Mouse (Mus musculus) midbrain, postnatal 0 days (tissue): ENCODE measurements around the gene Aldh3a1. TPM values are rescaled to one million over a fixed set of nuclear protein-coding genes. Genes with fewer than 3 reads are reported as not detected.
A peak's percentile ranks its signal among the peaks of the same experiment; 100 is the strongest.

Experiments
- ATAC-seq: fragments of 200-750 bp; cut with Nextera tagmentation; 2 replicates; pipeline ENCODE4 v1.8.0; 2017; ENCODE audit warnings: moderate number of reproducible peaks, mild to moderate bottlenecking, moderate TSS enrichment, moderate library complexity; ENCODE audit not compliant: low FRiP score
- DNase-seq: peaks from one replicate; pipeline ENCODE4 v3.0.0-alpha.2; 2015; ENCODE audit warnings: low spot score
- H3K27ac ChIP-seq: fragments of 300-500 bp; sonication (generic); 2 replicates; pipeline ENCODE4 v1.5.1; 2014; ENCODE audit warnings: low read depth, mild to moderate bottlenecking, low read length, mixed read lengths
- H3K27me3 ChIP-seq: fragments of 300-500 bp; sonication (generic); 2 replicates; pipeline ENCODE4 v1.6.1; 2014; ENCODE audit warnings: low read length, control low read depth, mixed read lengths; ENCODE audit not compliant: insufficient read depth
- H3K36me3 ChIP-seq: fragments of 300-500 bp; sonication (generic); 2 replicates; pipeline ENCODE4 v1.6.1; 2014; ENCODE audit warnings: low read length, control low read depth, mixed read lengths; ENCODE audit not compliant: insufficient read depth
- H3K4me1 ChIP-seq: fragments of 300-500 bp; sonication (generic); 2 replicates; pipeline ENCODE4 v1.6.1; 2014; ENCODE audit warnings: mild to moderate bottlenecking, control low read depth, antibody characterized with exemption, low read length, mixed read lengths; ENCODE audit not compliant: insufficient read depth
- H3K4me2 ChIP-seq: fragments of 300-500 bp; sonication (generic); 2 replicates; pipeline ENCODE4 v1.6.1; 2014; ENCODE audit warnings: low read depth, mild to moderate bottlenecking, low read length, mixed read lengths; ENCODE audit not compliant: poor library complexity, severe bottlenecking
- H3K4me3 ChIP-seq: fragments of 300-500 bp; sonication (generic); 2 replicates; pipeline ENCODE4 v1.5.1; 2014; ENCODE audit warnings: low read depth, mild to moderate bottlenecking, low read length, moderate library complexity
- H3K9ac ChIP-seq: fragments of 300-500 bp; sonication (generic); replicated peaks from 2 replicates; pipeline ENCODE4 v1.6.1; 2014; ENCODE audit warnings: mild to moderate bottlenecking, low read length, moderate library complexity, mixed read lengths; ENCODE audit not compliant: poor library complexity, severe bottlenecking
- H3K9me3 ChIP-seq: fragments of 300-500 bp; sonication (generic); 2 replicates; pipeline ENCODE4 v1.6.1; 2016; ENCODE audit warnings: low read length, control low read depth
- CTCF ChIP-seq: IDR thresholded peaks from 2 replicates; pipeline ENCODE4 v1.5.1; 2016; ENCODE audit warnings: antibody characterized with exemption, mild to moderate bottlenecking
- WGBS: fragments of 180-500 bp; shearing (Covaris S2); extraction: QIAGEN DNeasy Blood & Tissue Kit; methylation state at CpG from one replicate; pipeline ENCODE4 v1.1.7; 2014; 5-methylcytosine and 5-hydroxymethylcytosine counted together
- polyA plus RNA-seq: library from polyadenylated mRNA; unstranded; fragments of >200 nt; fragmentation: Nextera tagmentation; extraction: Ambion mirVana; gene quantifications from 2 replicates; pipeline ENCODE4 v1.2.1, GENCODE M21; 2015
- total RNA-seq: library from RNA; depleted of rRNA; stranded (reverse); fragments of >200 nt; gene quantifications from 2 replicates; pipeline ENCODE4 v1.2.3, GENCODE M21; 2014

Aldh3a1 gene
- total and polyA plus RNA-seq, 2 experiments from 2014 or later, result 0.11 to 0.83 TPM

DNA sequence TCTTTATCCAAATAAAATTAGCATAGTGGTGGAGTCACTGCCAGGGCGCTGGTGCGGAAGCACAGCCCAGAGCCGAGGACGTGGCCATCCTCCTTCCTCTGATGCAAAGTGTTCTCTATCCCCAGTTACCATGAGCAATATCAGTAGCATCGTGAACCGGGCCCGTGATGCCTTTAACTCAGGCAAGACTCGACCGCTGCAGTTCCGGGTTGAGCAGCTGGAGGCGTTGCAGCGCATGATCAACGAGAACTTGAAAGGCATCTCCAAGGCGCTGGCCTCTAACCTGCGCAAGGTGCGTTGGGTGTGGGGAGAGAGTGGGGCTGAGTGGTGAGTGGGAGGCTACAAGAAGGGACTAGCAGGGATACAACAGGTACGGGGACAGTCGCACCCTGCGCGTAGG is 4.8 kb downstream of the Aldh3a1 start:
- H3K4me3 ChIP-seq, result no peak overlapping the region
- no peak overlapping the region for H3K9ac ChIP-seq
- 0 out of 2 replicates have a peak, but pooled peaks cover 3% of the 10 kb centered on the region for H3K4me1 ChIP-seq
- H3K27me3 ChIP-seq, result 0 out of 2 replicates have a peak, but pooled peaks cover 3% of the 10 kb centered on the region
- ATAC-seq, result no peak
- H3K27ac ChIP-seq, result no peak overlapping the region
- H3K4me2 ChIP-seq, result no peak overlapping the region
- no peaks in the 10 kb centered on the region for H3K9me3 ChIP-seq
- H3K36me3 ChIP-seq, result no peaks in the 10 kb centered on the region
- WGBS, result 44% methylated on average over 20 of the region's 20 CpGs
- no peak for DNase-seq
- TF ChIP-seq CTCF, result no peak

- H3K4me1 ChIP-seq, result no peaks in the 10 kb centered on the region
- no peak for TF ChIP-seq CTCF
- H3K36me3 ChIP-seq, result no peaks in the 10 kb centered on the region
- no peak overlapping the region for H3K27ac ChIP-seq
- ATAC-seq, result no peak
- no peaks in the 10 kb centered on the region for H3K9me3 ChIP-seq
- 0 out of 2 replicates have a peak, but pooled peaks cover 3% of the 10 kb centered on the region for H3K27me3 ChIP-seq
- H3K9ac ChIP-seq, result no peak overlapping the region
- no peak overlapping the region for H3K4me2 ChIP-seq
- no peak overlapping the region for H3K4me3 ChIP-seq
- WGBS, result 87% methylated on average over 3 of the region's 3 CpGs
- DNase-seq, result no peak
Measured at GRCm38 (mm10) chr11:61215936-61216335, 8.6 kb downstream of the Aldh3a1 start.

GRCm38 (mm10) chr11:61220156-61220881 is 13.0 kb downstream of the Aldh3a1 start:
- H3K4me3 ChIP-seq, result no peak overlapping the region
- 74% methylated on average over 9 of the region's 9 CpGs for WGBS
- no peak overlapping the region for H3K4me2 ChIP-seq
- H3K9me3 ChIP-seq, result no peaks in the 10 kb centered on the region
- H3K27me3 ChIP-seq, result no peaks in the 10 kb centered on the region
- H3K9ac ChIP-seq, result no peak overlapping the region
- ATAC-seq, result no peak
- peak; percentile 24 for DNase-seq
- H3K27ac ChIP-seq, result no peak overlapping the region
- H3K36me3 ChIP-seq, result no peaks in the 10 kb centered on the region
- TF ChIP-seq CTCF, result no peak
- H3K4me1 ChIP-seq, result no peaks in the 10 kb centered on the region

- Histone ChIP-seq H3K4me3 (no peak overlapping the region), H3K4me1 (no peaks in the 10 kb centered on the region), H3K4me2 (no peak overlapping the region), H3K9ac (no peak overlapping the region), H3K27ac (no peak overlapping the region), H3K36me3 (no peaks in the 10 kb centered on the region), H3K9me3 (no peaks in the 10 kb centered on the region), H3K27me3 (no peaks in the 10 kb centered on the region)
- TF ChIP-seq CTCF, result no peak
- 89% methylated on average over 1 of the region's 1 CpGs for WGBS
- DNase-seq (no peak), ATAC-seq (no peak)
Measured at GRCm38 (mm10) chr11:61222007-61222406, 14.7 kb downstream of the Aldh3a1 start.

DNA sequence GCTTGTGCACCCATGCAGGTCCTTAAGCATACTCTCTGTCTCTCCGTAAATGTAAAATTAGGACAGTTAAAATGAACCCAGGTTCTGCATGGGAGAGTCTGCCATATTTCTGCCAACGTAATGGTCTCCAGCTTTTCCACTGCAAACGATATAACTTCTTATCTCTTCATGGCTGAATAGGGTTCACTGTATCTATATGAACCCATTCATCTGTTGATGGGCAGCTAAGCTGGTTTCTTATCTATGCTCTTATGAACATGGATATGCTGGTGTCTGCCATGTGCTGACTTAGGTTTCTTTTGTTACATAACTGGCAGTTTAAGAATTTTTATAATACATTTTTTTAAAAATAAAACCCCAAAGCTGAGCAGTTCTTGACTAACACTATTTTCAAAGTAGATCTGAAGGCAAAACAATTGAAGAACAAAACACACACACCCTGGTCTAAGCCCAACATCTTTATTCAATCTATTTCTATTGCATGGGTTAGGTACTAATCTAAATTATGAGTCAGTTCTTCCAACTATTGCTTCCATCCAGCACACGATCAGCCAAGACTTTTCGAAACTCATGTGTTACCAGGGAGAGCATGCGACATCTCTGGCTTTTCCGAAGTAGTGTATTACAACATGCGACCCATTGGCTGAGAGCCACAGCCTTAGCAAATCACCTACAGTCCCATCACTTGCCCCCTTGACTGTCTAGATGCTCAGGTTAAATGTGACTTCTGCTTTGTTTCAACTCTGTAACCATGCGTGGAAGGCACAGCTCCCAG is 15.8 kb downstream of the Aldh3a1 start:
- WGBS, result 92% methylated on average over 9 of the region's 9 CpGs
- Histone ChIP-seq H3K36me3 (no peaks in the 10 kb centered on the region), H3K4me3 (no peak overlapping the region), H3K9me3 (no peaks in the 10 kb centered on the region), H3K9ac (no peak overlapping the region), H3K4me1 (no peaks in the 10 kb centered on the region), H3K27ac (no peak overlapping the region), H3K27me3 (no peaks in the 10 kb centered on the region), H3K4me2 (no peak overlapping the region)
- DNase-seq (no peak), ATAC-seq (no peak)
- no peak for TF ChIP-seq CTCF

DNA sequence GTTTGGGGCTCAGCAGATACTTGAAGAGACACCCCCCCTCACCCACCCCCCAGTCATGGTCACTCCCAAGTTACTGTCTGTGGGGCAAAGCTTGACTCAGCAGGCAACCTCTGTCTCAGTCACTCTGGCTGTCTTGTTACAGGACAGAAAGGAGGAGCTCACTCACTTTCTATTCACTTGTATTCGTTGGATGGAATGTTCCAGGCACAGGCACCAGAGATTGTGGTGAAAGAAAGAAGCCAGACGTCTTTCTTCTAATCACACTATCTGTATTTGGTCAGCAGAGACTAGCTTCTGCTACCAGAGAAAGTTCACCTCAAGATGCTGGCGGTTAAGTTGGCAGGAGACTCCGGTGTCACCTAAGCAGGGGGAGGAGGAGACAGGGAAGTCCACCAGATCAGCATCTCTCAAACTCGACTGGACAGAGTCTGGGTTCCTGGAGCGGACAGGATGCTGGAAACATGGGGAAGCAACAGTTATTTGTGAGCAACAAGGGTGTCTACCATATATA is 17.0 kb downstream of the Aldh3a1 start:
- Histone ChIP-seq H3K27me3 (no peaks in the 10 kb centered on the region), H3K9me3 (no peaks in the 10 kb centered on the region), H3K9ac (no peak overlapping the region), H3K4me1 (no peaks in the 10 kb centered on the region), H3K27ac (no peak overlapping the region), H3K36me3 (no peaks in the 10 kb centered on the region), H3K4me3 (no peak overlapping the region), H3K4me2 (no peak overlapping the region)
- DNase-seq (no peak), ATAC-seq (no peak)
- TF ChIP-seq CTCF, result no peak
- WGBS, result 79% methylated on average over 6 of the region's 6 CpGs
